Mouse (Mus musculus): ENCODE measurements around the gene Rnf111. TPM values are rescaled to one million over a fixed set of nuclear protein-coding genes. Genes with fewer than 3 reads are reported as not detected.

Gene Rnf111
- polyA plus RNA-seq, 1 experiment from 2014 or later = 25.2 TPM

GRCm38 (mm10) chr9:70509906-70510525 lies 6.5 kb upstream of the Rnf111 start:
- Histone ChIP-seq H3K4me1 (ENCODE audit: control insufficient read depth, insufficient read depth, low read length) (no peaks in the 10 kb centered on the region), H3K27ac (ENCODE audit: low read depth, low read length) (no peak overlapping the region), H3K9ac (ENCODE audit: low read depth, low read length) (no peak overlapping the region), H3K4me2 (no peak overlapping the region), H3K36me3 (ENCODE audit: control insufficient read depth, insufficient read depth, low read length) (no peaks in the 10 kb centered on the region), H3K27me3 (ENCODE audit: control insufficient read depth, insufficient read depth, low read length) (no peaks in the 10 kb centered on the region), H3K9me3 (replicated peaks; ENCODE audit: control insufficient read depth, low read length) (no peaks in the 10 kb centered on the region), H3K4me3 (ENCODE audit: low read depth, low read length) (no peak overlapping the region)
- WGBS (ENCODE audit: insufficient replicate concordance) = 68% methylated on average over 4 of the region's 4 CpGs
- ATAC-seq (replicated peaks; ENCODE audit: insufficient number of reproducible peaks, low FRiP score, low TSS enrichment) = no peak

- Histone ChIP-seq H3K9me3 (replicated peaks; ENCODE audit: control insufficient read depth, low read length) (no peaks in the 10 kb centered on the region), H3K4me2 (no peak overlapping the region), H3K27me3 (ENCODE audit: control insufficient read depth, insufficient read depth, low read length) (no peaks in the 10 kb centered on the region), H3K9ac (ENCODE audit: low read depth, low read length) (no peak overlapping the region), H3K36me3 (ENCODE audit: control insufficient read depth, insufficient read depth, low read length) (no peaks in the 10 kb centered on the region), H3K4me1 (ENCODE audit: control insufficient read depth, insufficient read depth, low read length) (0 out of 2 replicates have a peak, but pooled peaks cover 5% of the 10 kb centered on the region), H3K4me3 (ENCODE audit: low read depth, low read length) (no peak overlapping the region), H3K27ac (ENCODE audit: low read depth, low read length) (no peak overlapping the region)
- 69% methylated on average over 8 of the region's 8 CpGs for WGBS (ENCODE audit: insufficient replicate concordance)
- ATAC-seq (replicated peaks; ENCODE audit: insufficient number of reproducible peaks, low FRiP score, low TSS enrichment) = no peak
Measured at GRCm38 (mm10) chr9:70506787-70507186, 3.3 kb upstream of the Rnf111 start.

GRCm38 (mm10) chr9:70506186-70506585 lies 2.7 kb upstream of the Rnf111 start:
- Histone ChIP-seq H3K9me3 (replicated peaks; ENCODE audit: control insufficient read depth, low read length) (no peaks in the 10 kb centered on the region), H3K27me3 (ENCODE audit: control insufficient read depth, insufficient read depth, low read length) (no peaks in the 10 kb centered on the region), H3K4me1 (ENCODE audit: control insufficient read depth, insufficient read depth, low read length) (0 out of 2 replicates have a peak, but pooled peaks cover 5% of the 10 kb centered on the region), H3K4me3 (ENCODE audit: low read depth, low read length) (no peak overlapping the region), H3K36me3 (ENCODE audit: control insufficient read depth, insufficient read depth, low read length) (no peaks in the 10 kb centered on the region), H3K4me2 (no peak overlapping the region), H3K9ac (ENCODE audit: low read depth, low read length) (no peak overlapping the region), H3K27ac (ENCODE audit: low read depth, low read length) (no peak overlapping the region)
- WGBS (ENCODE audit: insufficient replicate concordance) = 60% methylated on average over 2 of the region's 2 CpGs
- no peak for ATAC-seq (replicated peaks; ENCODE audit: insufficient number of reproducible peaks, low FRiP score, low TSS enrichment)

GRCm38 (mm10) chr9:70503015-70503603 lies 416 bp downstream of the Rnf111 start:
- Histone ChIP-seq H3K27me3 (ENCODE audit: control insufficient read depth, insufficient read depth, low read length) (no peaks in the 10 kb centered on the region), H3K4me1 (ENCODE audit: control insufficient read depth, insufficient read depth, low read length) (0 out of 2 replicates have a peak, but pooled peaks cover 10% of the 10 kb centered on the region), H3K36me3 (ENCODE audit: control insufficient read depth, insufficient read depth, low read length) (no peaks in the 10 kb centered on the region), H3K4me2 (peak overlapping the region; percentile 67), H3K27ac (ENCODE audit: low read depth, low read length) (peak overlapping the region; percentile 99), H3K9me3 (replicated peaks; ENCODE audit: control insufficient read depth, low read length) (no peaks in the 10 kb centered on the region), H3K9ac (ENCODE audit: low read depth, low read length) (peak overlapping the region; percentile 98), H3K4me3 (ENCODE audit: low read depth, low read length) (peak overlapping the region; percentile 98)
- ATAC-seq (replicated peaks; ENCODE audit: insufficient number of reproducible peaks, low FRiP score, low TSS enrichment) = peak; percentile 87
- WGBS (ENCODE audit: insufficient replicate concordance) = under 1% methylated on average over 36 of the region's 70 CpGs

GRCm38 (mm10) chr9:70502284-70503014 lies 1.1 kb downstream of the Rnf111 start:
- no peaks in the 10 kb centered on the region for H3K9me3 ChIP-seq (replicated peaks; ENCODE audit: control insufficient read depth, low read length)
- H3K9ac ChIP-seq (ENCODE audit: low read depth, low read length) = peak overlapping the region; percentile 98
- peak overlapping the region; percentile 67 for H3K4me2 ChIP-seq
- ATAC-seq (replicated peaks; ENCODE audit: insufficient number of reproducible peaks, low FRiP score, low TSS enrichment) = no peak
- no peaks in the 10 kb centered on the region for H3K27me3 ChIP-seq (ENCODE audit: control insufficient read depth, insufficient read depth, low read length)
- H3K4me3 ChIP-seq (ENCODE audit: low read depth, low read length) = peak overlapping the region; percentile 98
- peaks cover 11% of the 10 kb centered on the region; the same call in 1 of the 2 replicates for H3K4me1 ChIP-seq (ENCODE audit: control insufficient read depth, insufficient read depth, low read length)
- H3K36me3 ChIP-seq (ENCODE audit: control insufficient read depth, insufficient read depth, low read length) = no peaks in the 10 kb centered on the region
- peak overlapping the region; percentile 99 for H3K27ac ChIP-seq (ENCODE audit: low read depth, low read length)
- 37% methylated on average over 10 of the region's 10 CpGs for WGBS (ENCODE audit: insufficient replicate concordance)

GRCm38 (mm10) chr9:70496990-70497389 lies 6.5 kb downstream of the Rnf111 start:
- Histone ChIP-seq H3K4me1 (ENCODE audit: control insufficient read depth, insufficient read depth, low read length) (peaks cover 16% of the 10 kb centered on the region), H3K27me3 (ENCODE audit: control insufficient read depth, insufficient read depth, low read length) (no peaks in the 10 kb centered on the region), H3K4me3 (ENCODE audit: low read depth, low read length) (no peak overlapping the region), H3K9ac (ENCODE audit: low read depth, low read length) (no peak overlapping the region), H3K4me2 (no peak overlapping the region), H3K9me3 (replicated peaks; ENCODE audit: control insufficient read depth, low read length) (no peaks in the 10 kb centered on the region), H3K27ac (ENCODE audit: low read depth, low read length) (no peak overlapping the region), H3K36me3 (ENCODE audit: control insufficient read depth, insufficient read depth, low read length) (no peaks in the 10 kb centered on the region)
- no peak for ATAC-seq (replicated peaks; ENCODE audit: insufficient number of reproducible peaks, low FRiP score, low TSS enrichment)

GRCm38 (mm10) chr9:70493038-70493437 lies 10.5 kb downstream of the Rnf111 start:
- peaks cover 16% of the 10 kb centered on the region for H3K4me1 ChIP-seq (ENCODE audit: control insufficient read depth, insufficient read depth, low read length)
- 68% methylated on average over 2 of the region's 2 CpGs for WGBS (ENCODE audit: insufficient replicate concordance)
- no peak overlapping the region for H3K4me3 ChIP-seq (ENCODE audit: low read depth, low read length)
- no peaks in the 10 kb centered on the region for H3K27me3 ChIP-seq (ENCODE audit: control insufficient read depth, insufficient read depth, low read length)
- H3K9me3 ChIP-seq (replicated peaks; ENCODE audit: control insufficient read depth, low read length) = no peaks in the 10 kb centered on the region
- H3K9ac ChIP-seq (ENCODE audit: low read depth, low read length) = no peak overlapping the region
- no peak overlapping the region for H3K4me2 ChIP-seq
- peaks cover 5% of the 10 kb centered on the region for H3K36me3 ChIP-seq (ENCODE audit: control insufficient read depth, insufficient read depth, low read length)
- no peak overlapping the region for H3K27ac ChIP-seq (ENCODE audit: low read depth, low read length)
- ATAC-seq (replicated peaks; ENCODE audit: insufficient number of reproducible peaks, low FRiP score, low TSS enrichment) = no peak

- Histone ChIP-seq H3K4me1 (ENCODE audit: control insufficient read depth, insufficient read depth, low read length) (peaks cover 10% of the 10 kb centered on the region), H3K27me3 (ENCODE audit: control insufficient read depth, insufficient read depth, low read length) (no peaks in the 10 kb centered on the region), H3K36me3 (ENCODE audit: control insufficient read depth, insufficient read depth, low read length) (peaks cover 5% of the 10 kb centered on the region), H3K4me3 (ENCODE audit: low read depth, low read length) (no peak overlapping the region), H3K27ac (ENCODE audit: low read depth, low read length) (no peak overlapping the region), H3K4me2 (no peak overlapping the region), H3K9ac (ENCODE audit: low read depth, low read length) (no peak overlapping the region), H3K9me3 (replicated peaks; ENCODE audit: control insufficient read depth, low read length) (no peaks in the 10 kb centered on the region)
- 84% methylated on average over 1 of the region's 1 CpGs for WGBS (ENCODE audit: insufficient replicate concordance)
- no peak for ATAC-seq (replicated peaks; ENCODE audit: insufficient number of reproducible peaks, low FRiP score, low TSS enrichment)
Measured at GRCm38 (mm10) chr9:70491176-70491575, 12.3 kb downstream of the Rnf111 start.

Measured in heart, embryonic 11.5 days (tissue).